Mouse (Mus musculus) macrophage (primary cell): ENCODE results near the gene Wbp1l. TPM values are rescaled to one million over a fixed set of nuclear protein-coding genes. Genes with fewer than 3 reads are reported as not detected.

Experiments
- H3K27ac ChIP-seq: fragments of 350-480 bp; formaldehyde crosslinking; 2 replicates; pipeline ENCODE4 v1.9.0; 2021
- H3K36me3 ChIP-seq: fragments of 350-480 bp; formaldehyde crosslinking; 2 replicates; pipeline ENCODE4 v1.9.0; 2021; ENCODE audit errors: inconsistent target
- H3K4me3 ChIP-seq: fragments of 350-480 bp; formaldehyde crosslinking; 2 replicates; pipeline ENCODE4 v1.9.0; 2021; ENCODE audit errors: inconsistent target
- H3K79me2 ChIP-seq: fragments of 350-480 bp; formaldehyde crosslinking; 2 replicates; pipeline ENCODE4 v1.9.0; 2021; ENCODE audit errors: inconsistent target
- WGBS: methylation state at CpG from one replicate; pipeline ENCODE4 v1.1.7; 2026; ENCODE audit warnings: inconsistent platforms; ENCODE audit not compliant: missing documents; 5-methylcytosine and 5-hydroxymethylcytosine counted together
- polyA plus RNA-seq: library from polyadenylated mRNA; stranded (reverse); fragments of 250-400 nt; gene quantifications from 3 replicates; pipeline ENCODE4 v1.2.4, GENCODE M21; 2018; ENCODE audit warnings: inconsistent platforms

Gene Wbp1l
- polyA plus RNA-seq, 1 experiment from 2014 or later, result 59.3 TPM

DNA sequence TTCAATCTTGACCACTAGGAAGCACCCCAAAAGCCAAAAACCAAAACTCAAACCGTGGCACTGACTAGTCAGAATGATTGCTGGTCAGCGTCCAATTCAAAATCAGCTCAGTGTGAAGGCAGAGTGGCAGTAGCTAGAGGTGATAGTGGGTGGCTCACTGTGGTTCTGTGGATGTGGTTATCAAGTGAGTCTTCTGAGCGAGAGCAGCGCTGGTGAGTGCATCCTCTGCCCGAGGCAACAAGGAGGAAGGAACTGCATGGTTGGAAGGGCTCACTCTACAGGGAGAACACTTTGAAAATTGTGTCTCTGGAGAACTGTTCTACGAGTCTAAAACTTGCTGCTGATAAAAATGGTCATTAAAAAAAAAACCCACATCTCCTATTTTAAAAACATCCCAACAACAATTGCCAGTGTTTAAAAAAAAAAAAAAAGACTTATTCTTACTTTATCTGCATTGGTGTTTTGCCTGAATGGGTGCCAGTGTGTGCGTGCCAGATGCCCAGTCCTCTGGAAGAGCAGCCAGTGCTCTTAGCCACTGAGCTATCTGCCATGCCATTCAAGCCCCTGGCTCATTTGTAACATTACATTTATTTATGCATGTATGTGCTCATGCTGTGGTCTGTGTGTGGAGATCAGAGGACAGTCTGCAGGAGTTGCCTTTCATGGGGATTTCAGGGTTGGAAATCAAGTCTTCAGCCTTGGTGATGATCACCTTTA is 107.1 kb downstream of the Wbp1l start:
- no peak overlapping the region for H3K4me3 ChIP-seq
- H3K79me2 ChIP-seq, result no peaks in the 10 kb centered on the region
- 23% methylated on average over 7 of the region's 7 CpGs for WGBS
- no peak overlapping the region for H3K27ac ChIP-seq
- H3K36me3 ChIP-seq, result no peaks in the 10 kb centered on the region

DNA sequence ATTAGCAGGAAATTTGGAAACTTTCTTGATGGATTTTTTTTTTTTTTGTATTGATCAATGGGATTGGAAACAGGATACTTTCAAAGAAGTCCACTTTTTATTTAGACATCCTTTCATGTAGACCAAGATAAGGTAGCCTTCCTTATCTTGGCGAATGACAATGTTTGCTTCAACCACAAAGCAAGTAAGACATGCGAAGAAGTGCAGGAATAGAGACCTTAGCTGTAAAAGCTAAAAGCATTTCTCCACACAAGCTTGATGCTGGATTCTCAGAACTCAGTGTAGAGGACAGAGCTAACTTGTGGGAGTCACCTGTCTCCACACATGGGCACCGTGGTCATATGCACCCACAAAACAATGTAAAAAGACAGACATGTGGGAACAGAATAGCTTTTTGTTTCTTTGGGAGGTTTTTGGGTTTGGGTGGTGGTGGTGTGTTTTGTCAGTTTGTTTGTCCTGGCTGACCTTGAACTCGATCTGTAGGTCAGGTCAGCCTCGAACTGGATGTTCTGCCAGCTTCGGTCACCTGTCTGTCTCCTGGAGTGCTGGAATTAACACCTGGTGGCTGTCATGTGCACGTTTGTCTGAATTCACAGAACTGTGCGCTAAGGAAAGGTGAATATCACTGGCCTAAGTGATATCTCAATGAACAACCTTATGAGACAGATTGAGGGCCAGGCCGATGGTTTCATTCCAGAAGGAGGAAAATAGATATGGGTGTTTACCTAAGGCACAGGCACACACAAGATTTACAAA is 107.8 kb downstream of the Wbp1l start:
- H3K4me3 ChIP-seq, result 0 out of 2 replicates have a peak overlapping the region, but pooled peaks have one; percentile 11

More for the DNA sequence above, 107.8 kb downstream of the Wbp1l start:
- Histone ChIP-seq H3K36me3 (no peaks in the 10 kb centered on the region), H3K27ac (no peak overlapping the region), H3K79me2 (no peaks in the 10 kb centered on the region)
- WGBS, result 89% methylated on average over 9 of the region's 9 CpGs

Other genes with a start within 250 kb of the Wbp1l start
- gene 2310034G01Rik, start 248.8 kb upstream of the Wbp1l start, polyA plus RNA-seq, result 0.17 to 0.31 TPM (median 0.27 TPM) in 3 replicates
- 93.8 to 117 TPM (median 112 TPM) in 3 replicates for gene Actr1a, start 203.3 kb upstream of the Wbp1l start, polyA plus RNA-seq
- 7.6 to 9.7 TPM (median 8.7 TPM) in 3 replicates for gene Sufu, start 202.2 kb upstream of the Wbp1l start, polyA plus RNA-seq
- gene Trim8, start 97.4 kb upstream of the Wbp1l start, polyA plus RNA-seq, result 33.5 to 58.8 TPM (median 46.5 TPM) in 3 replicates
- 31.2 to 78.5 TPM (median 36.3 TPM) in 3 replicates for gene Arl3, start 25.9 kb upstream of the Wbp1l start, polyA plus RNA-seq
- gene Sfxn2, start 25.7 kb upstream of the Wbp1l start, polyA plus RNA-seq, result 3.7 to 8.0 TPM (median 6.1 TPM) in 3 replicates
- gene Cyp17a1, start 74.1 kb downstream of the Wbp1l start, polyA plus RNA-seq, result not detected in 3 replicates
- 7.6 to 10.9 TPM (median 7.8 TPM) in 3 replicates for gene Borcs7, start 90.8 kb downstream of the Wbp1l start, polyA plus RNA-seq
- 7.0 to 9.7 TPM (median 8.0 TPM) in 3 replicates for gene As3mt, start 108.4 kb downstream of the Wbp1l start, polyA plus RNA-seq
- 6.1 to 11.9 TPM (median 6.8 TPM) in 3 replicates for gene Cnnm2, start 162.5 kb downstream of the Wbp1l start, polyA plus RNA-seq